Mouse (Mus musculus) small intestine, adult 2 months (tissue): Measurements from ENCODE around the gene Batf3.

Source experiments
- CTCF ChIP-seq: fragments of 200-500 bp; IDR thresholded peaks from 2 replicates; pipeline ENCODE4 v1.5.1; 2012; ENCODE audit warnings: low read depth, mild to moderate bottlenecking, control low read depth, inconsistent platforms, low read length, moderate library complexity, mixed read lengths; ENCODE audit not compliant: insufficient replicate concordance, insufficient read length; ENCODE audit errors: extremely low read depth
- POLR2A ChIP-seq: fragments of 200-500 bp; IDR thresholded peaks from 2 replicates; pipeline ENCODE4 v1.6.1; 2012; ENCODE audit warnings: low read depth, mild to moderate bottlenecking, control low read depth, inconsistent platforms, low read length, moderate library complexity

GRCm38 (mm10) chr1:191111146-191111545 is 13.5 kb downstream of the Batf3 start:
- no peak for TF ChIP-seq CTCF
- no peak for TF ChIP-seq POLR2A
